Mouse (Mus musculus): Measurements from ENCODE around the gene Ubc.

- no peak for TF ChIP-seq POLR2A (IDR thresholded peaks at IDR 0.05; ENCODE audit: extremely low read depth, insufficient read depth, low read length)
- TF ChIP-seq CTCF (IDR thresholded peaks at IDR 0.05; ENCODE audit: low read depth, low read length) = no peak
These were observed 29.0 kb downstream of the Ubc start for GRCm38 (mm10) chr5:125360981-125361510.

Data from liver, adult 2 months (tissue).